Mouse (Mus musculus) kidney, adult 2 months (tissue): ENCODE measurements around the gene Insm2.

Experiments
- CTCF ChIP-seq: fragments of 200-500 bp; conservative IDR thresholded peaks from 2 replicates; pipeline ENCODE4 v1.5.1; 2011; ENCODE audit warnings: low read depth, mild to moderate bottlenecking, control low read depth, low read length, moderate library complexity, mixed read lengths; ENCODE audit not compliant: insufficient read depth, insufficient read length
- POLR2A ChIP-seq: fragments of 200-500 bp; IDR thresholded peaks from one replicate; pipeline ENCODE4 v1.6.1; 2011; ENCODE audit warnings: low read depth, low read length, control low read depth

GRCm38 (mm10) chr12:55620321-55620720 is 21.1 kb downstream of the Insm2 start:
- TF ChIP-seq CTCF (no peak), POLR2A (no peak)
